Mouse (Mus musculus) cortical plate, adult 2 months (tissue): Measurements from ENCODE around the gene Maml3. TPM values are rescaled to one million over a fixed set of nuclear protein-coding genes. Genes with fewer than 3 reads are reported as not detected.

Source experiments
- H3K27ac ChIP-seq: fragments of 200-500 bp; 2 replicates; pipeline ENCODE4 v1.5.1; 2012; ENCODE audit warnings: low read length, control low read depth, inconsistent platforms; ENCODE audit not compliant: insufficient read depth
- H3K4me1 ChIP-seq: fragments of 200-500 bp; 2 replicates; pipeline ENCODE4 v1.6.1; 2011; ENCODE audit warnings: low read length; ENCODE audit not compliant: control insufficient read depth, insufficient read depth
- H3K4me3 ChIP-seq: fragments of 200-500 bp; 2 replicates; pipeline ENCODE4 v1.5.1; 2011; ENCODE audit warnings: mild to moderate bottlenecking, low read length, control low read depth; ENCODE audit not compliant: insufficient read depth
- CTCF ChIP-seq: fragments of 200-500 bp; IDR thresholded peaks from 2 replicates; pipeline ENCODE4 v1.5.1; 2011; ENCODE audit warnings: mild to moderate bottlenecking, control low read depth, low read length; ENCODE audit not compliant: insufficient read depth; ENCODE audit errors: extremely low read depth
- POLR2A ChIP-seq: fragments of 200-500 bp; IDR thresholded peaks from 2 replicates; pipeline ENCODE4 v1.6.1; 2011; ENCODE audit warnings: mild to moderate bottlenecking, low read length, control low read depth; ENCODE audit not compliant: insufficient read depth; ENCODE audit errors: extremely low read depth
- polyA plus RNA-seq: library from polyadenylated mRNA; depleted of rRNA; stranded (reverse); fragments of >200 nt; gene quantifications from 2 replicates; pipeline ENCODE4 v1.2.3, GENCODE M21; 2012

Gene Maml3
- polyA plus RNA-seq, 1 experiment = 2.7 TPM

GRCm38 (mm10) chr3:52033857-52034588 is 70.9 kb downstream of the Maml3 start:
- no peak overlapping the region for H3K4me3 ChIP-seq
- peaks cover 2% of the 10 kb centered on the region; the same call in 1 of the 2 replicates for H3K4me1 ChIP-seq
- TF ChIP-seq POLR2A (no peak), CTCF (no peak)
- H3K27ac ChIP-seq = no peak overlapping the region

- TF ChIP-seq CTCF = no peak
- no peak for TF ChIP-seq POLR2A
- no peak overlapping the region for H3K4me3 ChIP-seq
- peaks cover 2% of the 10 kb centered on the region; the same call in 1 of the 2 replicates for H3K4me1 ChIP-seq
- H3K27ac ChIP-seq = no peak overlapping the region
These were observed 73.5 kb downstream of the Maml3 start for GRCm38 (mm10) chr3:52031327-52031726.

GRCm38 (mm10) chr3:52030114-52030513 is 74.8 kb downstream of the Maml3 start:
- TF ChIP-seq CTCF = no peak
- no peak for TF ChIP-seq POLR2A
- no peak overlapping the region for H3K27ac ChIP-seq
- H3K4me3 ChIP-seq = no peak overlapping the region
- H3K4me1 ChIP-seq = peaks cover under 1% of the 10 kb centered on the region; the same call in 1 of the 2 replicates

- no peaks in the 10 kb centered on the region for H3K4me1 ChIP-seq
- no peak overlapping the region for H3K4me3 ChIP-seq
- no peak overlapping the region for H3K27ac ChIP-seq
- TF ChIP-seq POLR2A (no peak), CTCF (no peak)
These were observed 75.2 kb downstream of the Maml3 start for GRCm38 (mm10) chr3:52029661-52030081.

DNA sequence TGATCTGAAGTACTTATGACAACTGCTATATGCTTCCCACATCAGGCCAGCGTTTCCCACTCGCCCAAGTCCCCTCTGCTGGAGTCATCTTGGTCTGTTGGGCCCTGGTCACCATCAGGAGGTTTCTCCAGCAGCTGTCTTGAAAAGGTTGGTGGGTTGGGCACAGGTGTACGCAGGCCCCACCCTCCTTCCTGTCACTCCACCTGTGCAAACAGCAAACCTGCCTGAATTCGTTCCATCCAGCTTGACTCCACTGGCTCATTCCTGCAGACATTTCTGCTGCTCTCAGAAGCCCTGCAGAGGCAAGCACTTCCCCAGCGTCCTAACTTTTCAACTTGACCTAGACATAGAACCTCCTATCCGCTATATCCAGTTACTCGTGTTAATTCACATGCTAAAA is 76.9 kb downstream of the Maml3 start:
- no peaks in the 10 kb centered on the region for H3K4me1 ChIP-seq
- no peak overlapping the region for H3K4me3 ChIP-seq
- no peak overlapping the region for H3K27ac ChIP-seq
- TF ChIP-seq CTCF (no peak), POLR2A (no peak)

DNA sequence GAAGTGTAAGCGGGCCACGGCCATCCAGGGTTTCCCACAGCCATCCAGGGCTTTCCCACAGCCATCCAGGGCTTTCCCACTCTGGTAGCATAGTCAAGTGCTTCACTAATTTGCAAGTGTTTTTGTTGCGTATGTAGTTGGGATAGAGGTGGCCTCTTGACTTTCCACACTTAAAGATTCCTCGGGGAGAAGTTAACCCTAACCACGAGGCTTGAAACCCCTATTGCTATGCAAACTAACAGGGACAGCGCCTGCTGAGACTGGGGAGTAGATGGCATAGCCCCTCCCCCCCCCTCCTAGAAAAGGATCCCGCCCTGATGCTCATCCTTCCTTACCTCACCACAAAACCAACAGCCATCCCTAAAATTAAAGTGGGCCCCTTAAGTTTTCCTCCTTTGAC is 82.4 kb downstream of the Maml3 start:
- Histone ChIP-seq H3K4me3 (no peak overlapping the region), H3K27ac (no peak overlapping the region), H3K4me1 (peaks cover 2% of the 10 kb centered on the region; the same call in 1 of the 2 replicates)
- TF ChIP-seq POLR2A = no peak
- no peak for TF ChIP-seq CTCF

DNA sequence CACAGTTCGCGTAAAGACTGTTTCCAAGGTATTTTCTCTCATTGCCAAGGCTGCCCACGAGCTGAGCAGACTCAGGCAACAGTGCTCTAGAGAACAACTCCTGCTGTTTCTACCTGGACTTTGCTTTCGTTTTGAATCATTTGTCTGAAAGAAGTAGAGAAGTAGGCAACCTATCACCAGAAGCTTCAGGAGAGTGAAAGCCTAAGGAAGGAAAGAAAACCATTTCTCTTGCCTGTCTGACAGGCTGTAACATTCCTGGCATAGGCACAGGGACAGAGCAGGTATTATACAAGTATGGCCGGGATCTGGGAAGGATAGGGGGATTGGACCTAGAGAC is 86.8 kb downstream of the Maml3 start:
- Histone ChIP-seq H3K4me3 (peak overlapping the region; percentile 20), H3K27ac (no peak overlapping the region), H3K4me1 (peaks cover 2% of the 10 kb centered on the region; the same call in 1 of the 2 replicates)
- TF ChIP-seq POLR2A (no peak), CTCF (no peak)

GRCm38 (mm10) chr3:52017439-52018102 is 87.3 kb downstream of the Maml3 start:
- H3K4me3 ChIP-seq = peak overlapping the region; percentile 20
- peaks cover 2% of the 10 kb centered on the region; the same call in 1 of the 2 replicates for H3K4me1 ChIP-seq
- no peak for TF ChIP-seq CTCF
- no peak for TF ChIP-seq POLR2A
- H3K27ac ChIP-seq = no peak overlapping the region

DNA sequence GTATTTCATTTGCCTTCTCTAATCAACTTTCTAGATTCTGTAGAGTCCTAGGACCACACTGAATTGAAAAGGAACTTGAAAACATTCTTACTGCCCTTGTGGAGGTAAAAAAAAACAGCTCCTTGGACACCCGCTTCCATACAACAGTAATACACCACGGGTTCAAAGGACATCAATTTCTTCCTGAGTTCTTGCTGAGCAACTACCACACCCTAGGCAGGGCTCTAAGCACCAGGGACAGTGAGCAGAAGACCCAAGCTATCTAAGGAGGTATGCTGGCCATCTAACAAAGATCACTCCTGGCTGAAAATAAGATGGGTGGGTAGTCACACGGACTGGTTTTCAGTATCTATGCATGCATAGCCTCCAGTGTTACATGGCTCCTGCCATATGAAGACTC is 88.7 kb downstream of the Maml3 start:
- Histone ChIP-seq H3K4me1 (no peaks in the 10 kb centered on the region), H3K27ac (no peak overlapping the region), H3K4me3 (no peak overlapping the region)
- no peak for TF ChIP-seq CTCF
- TF ChIP-seq POLR2A = no peak

GRCm38 (mm10) chr3:52015556-52015955 is 89.3 kb downstream of the Maml3 start:
- Histone ChIP-seq H3K4me1 (no peaks in the 10 kb centered on the region), H3K4me3 (no peak overlapping the region), H3K27ac (no peak overlapping the region)
- TF ChIP-seq POLR2A (no peak), CTCF (no peak)

- H3K4me3 ChIP-seq = no peak overlapping the region
- no peak overlapping the region for H3K27ac ChIP-seq
- peaks cover 4% of the 10 kb centered on the region; the same call in 1 of the 2 replicates for H3K4me1 ChIP-seq
These were observed 93.7 kb downstream of the Maml3 start for GRCm38 (mm10) chr3:52011032-52011710.

More at GRCm38 (mm10) chr3:52011032-52011710, 93.7 kb downstream of the Maml3 start:
- no peak for TF ChIP-seq POLR2A
- TF ChIP-seq CTCF = no peak
